Mouse (Mus musculus) small intestine, adult 2 months (tissue): ENCODE results near the gene Nfia.

Experiments
- CTCF ChIP-seq: fragments of 200-500 bp; IDR thresholded peaks from 2 replicates; pipeline ENCODE4 v1.5.1; 2012; ENCODE audit warnings: low read depth, mild to moderate bottlenecking, control low read depth, inconsistent platforms, low read length, moderate library complexity, mixed read lengths; ENCODE audit not compliant: insufficient replicate concordance, insufficient read length; ENCODE audit errors: extremely low read depth
- POLR2A ChIP-seq: fragments of 200-500 bp; IDR thresholded peaks from 2 replicates; pipeline ENCODE4 v1.6.1; 2012; ENCODE audit warnings: low read depth, mild to moderate bottlenecking, control low read depth, inconsistent platforms, low read length, moderate library complexity

GRCm38 (mm10) chr4:98095060-98095459 lies 322.5 kb downstream of the Nfia start:
- TF ChIP-seq CTCF (no peak), POLR2A (no peak)
